Mouse (Mus musculus) liver, embryonic 11.5 days (tissue): Measurements from ENCODE around the gene Zdhhc12. TPM values are rescaled to one million over a fixed set of nuclear protein-coding genes. Genes with fewer than 3 reads are reported as not detected.
"Not testable (repeated sequence)": the region's sequence is repeated elsewhere in the genome, so short reads cannot be mapped to it uniquely, and the experiment has no call there.

Experiments used
- ATAC-seq: fragments of 200-750 bp; cut with Nextera tagmentation; replicated peaks from 2 replicates; pipeline ENCODE4 v1.8.0; 2017; ENCODE audit warnings: moderate number of reproducible peaks, mild to moderate bottlenecking, moderate TSS enrichment, moderate library complexity; ENCODE audit not compliant: low FRiP score
- DNase-seq: peaks from one replicate; pipeline ENCODE4 v3.0.0-alpha.2; 2017; ENCODE audit warnings: low spot score
- H3K27ac ChIP-seq: fragments of 300-500 bp; sonication (generic); 2 replicates; pipeline ENCODE4 v1.5.1; 2014; ENCODE audit warnings: mild to moderate bottlenecking, low read depth, low read length, control low read depth
- H3K27me3 ChIP-seq: fragments of 300-500 bp; sonication (generic); replicated peaks from 2 replicates; pipeline ENCODE4 v1.6.1; 2014; ENCODE audit warnings: low read length, mixed read lengths; ENCODE audit not compliant: control insufficient read depth, insufficient read depth
- H3K36me3 ChIP-seq: fragments of 300-500 bp; sonication (generic); 2 replicates; pipeline ENCODE4 v1.6.1; 2014; ENCODE audit warnings: mild to moderate bottlenecking, low read length, moderate library complexity, mixed read lengths; ENCODE audit not compliant: control insufficient read depth, insufficient read depth
- H3K4me1 ChIP-seq: fragments of 300-500 bp; sonication (generic); replicated peaks from 2 replicates; pipeline ENCODE4 v1.6.1; 2014; ENCODE audit warnings: low read length, mixed read lengths; ENCODE audit not compliant: control insufficient read depth, insufficient read depth
- H3K4me2 ChIP-seq: fragments of 300-500 bp; sonication (generic); 2 replicates; pipeline ENCODE4 v1.6.1; 2014; ENCODE audit warnings: mild to moderate bottlenecking, control low read depth, moderate library complexity
- H3K4me3 ChIP-seq: fragments of 300-500 bp; sonication (generic); 2 replicates; pipeline ENCODE4 v1.5.1; 2014; ENCODE audit warnings: low read depth, low read length, control low read depth
- H3K9ac ChIP-seq: fragments of 300-500 bp; sonication (generic); 2 replicates; pipeline ENCODE4 v1.6.1; 2014; ENCODE audit warnings: low read depth, low read length, control low read depth
- H3K9me3 ChIP-seq: fragments of 300-500 bp; sonication (generic); 2 replicates; pipeline ENCODE4 v1.6.1; 2016; ENCODE audit warnings: low read length, inconsistent platforms, mixed read lengths; ENCODE audit not compliant: control insufficient read depth
- WGBS: fragments of 180-500 bp; shearing (Covaris S2); extraction: QIAGEN DNeasy Blood & Tissue Kit; methylation state at CpG from one replicate; pipeline ENCODE4 v1.1.7; 2014; 5-methylcytosine and 5-hydroxymethylcytosine counted together
- polyA plus RNA-seq: library from polyadenylated mRNA; unstranded; fragments of >200 nt; fragmentation: Nextera tagmentation; extraction: Ambion mirVana; gene quantifications from 2 replicates; pipeline ENCODE4 v1.2.1, GENCODE M21; 2014

The Zdhhc12 gene
- polyA plus RNA-seq, 1 experiment from 2014 or later = 53.7 TPM

- WGBS = 7% methylated on average over 3 of the region's 3 CpGs
- H3K36me3 ChIP-seq = peaks cover 10% of the 10 kb centered on the region; the same call in 1 of the 2 replicates
- DNase-seq = no peak
- H3K9me3 ChIP-seq = no peaks in the 10 kb centered on the region
- peak overlapping the region; percentile 98 for H3K4me2 ChIP-seq
- no peaks in the 10 kb centered on the region for H3K27me3 ChIP-seq
- H3K4me1 ChIP-seq = peaks cover 33% of the 10 kb centered on the region
- H3K4me3 ChIP-seq = peak overlapping the region; percentile 79
- peak overlapping the region; percentile 94 for H3K9ac ChIP-seq
- peak overlapping the region; percentile 95 for H3K27ac ChIP-seq
- ATAC-seq = no peak
Observed at GRCm38 (mm10) chr2:30063791-30064190, 29.7 kb downstream of the Zdhhc12 start.

GRCm38 (mm10) chr2:30063235-30063634, 30.2 kb downstream of the Zdhhc12 start:
- no peaks in the 10 kb centered on the region for H3K27me3 ChIP-seq
- H3K4me2 ChIP-seq = peak overlapping the region; percentile 98
- no peaks in the 10 kb centered on the region for H3K9me3 ChIP-seq
- DNase-seq = no peak
- peak overlapping the region; percentile 79 for H3K4me3 ChIP-seq
- peak overlapping the region; percentile 94 for H3K9ac ChIP-seq
- H3K4me1 ChIP-seq = peaks cover 29% of the 10 kb centered on the region
- ATAC-seq = no peak
- H3K27ac ChIP-seq = peak overlapping the region; percentile 95
- H3K36me3 ChIP-seq = peaks cover 5% of the 10 kb centered on the region; the same call in 1 of the 2 replicates
- WGBS = 3% methylated on average over 8 of the region's 8 CpGs

- Histone ChIP-seq H3K9me3 (no peaks in the 10 kb centered on the region), H3K4me2 (peak overlapping the region; percentile 98), H3K27me3 (no peaks in the 10 kb centered on the region), H3K27ac (peak overlapping the region; percentile 95), H3K4me3 (peak overlapping the region; percentile 79), H3K9ac (peak overlapping the region; percentile 94), H3K36me3 (no peaks in the 10 kb centered on the region), H3K4me1 (peaks cover 28% of the 10 kb centered on the region)
- peak; percentile 33; the same call in 1 of the 2 replicates for ATAC-seq
- peak; percentile 89 for DNase-seq
- WGBS = 0% methylated on average over 40 of the region's 40 CpGs
Observed at GRCm38 (mm10) chr2:30062249-30063093, 31.0 kb downstream of the Zdhhc12 start.

GRCm38 (mm10) chr2:30061215-30062166, 32.0 kb downstream of the Zdhhc12 start:
- Histone ChIP-seq H3K36me3 (no peaks in the 10 kb centered on the region), H3K27me3 (no peaks in the 10 kb centered on the region), H3K27ac (peak overlapping the region; percentile 95), H3K4me2 (peak overlapping the region; percentile 98), H3K4me1 (peaks cover 33% of the 10 kb centered on the region), H3K4me3 (peak overlapping the region; percentile 79), H3K9me3 (no peaks in the 10 kb centered on the region), H3K9ac (peak overlapping the region; percentile 94)
- WGBS = 6% methylated on average over 37 of the region's 37 CpGs
- ATAC-seq (peak; percentile 9; the same call in 1 of the 2 replicates), DNase-seq (peak; percentile 87)

GRCm38 (mm10) chr2:30058418-30058817, 35.0 kb downstream of the Zdhhc12 start:
- no peak overlapping the region for H3K4me3 ChIP-seq
- no peak overlapping the region for H3K4me2 ChIP-seq
- H3K9me3 ChIP-seq = no peaks in the 10 kb centered on the region
- no peaks in the 10 kb centered on the region for H3K27me3 ChIP-seq
- peaks cover 17% of the 10 kb centered on the region for H3K4me1 ChIP-seq
- ATAC-seq = no peak
- H3K27ac ChIP-seq = no peak overlapping the region
- 67% methylated on average over 5 of the region's 5 CpGs for WGBS
- H3K9ac ChIP-seq = no peak overlapping the region
- no peaks in the 10 kb centered on the region for H3K36me3 ChIP-seq
- DNase-seq = no peak

GRCm38 (mm10) chr2:30057223-30057904, 36.1 kb downstream of the Zdhhc12 start, which contains the start of gene Set:
Set (plus strand) TSS chr2:30057378.
- Histone ChIP-seq H3K27me3 (no peaks in the 10 kb centered on the region), H3K4me1 (peaks cover 15% of the 10 kb centered on the region), H3K27ac (no peak within 1 kb of the TSS), H3K4me3 (no peak within 1 kb of the TSS), H3K36me3 (no peaks in the 10 kb centered on the region), H3K4me2 (no peak within 1 kb of the TSS), H3K9ac (no peak within 1 kb of the TSS), H3K9me3 (no peaks in the 10 kb centered on the region)
- peak; percentile 62 for ATAC-seq
- 43% methylated on average over 12 of the region's 12 CpGs for WGBS
- DNase-seq = no peak

- Histone ChIP-seq H3K27me3 (no peaks in the 10 kb centered on the region), H3K9ac (no peak overlapping the region), H3K36me3 (no peaks in the 10 kb centered on the region), H3K27ac (no peak overlapping the region), H3K9me3 (no peaks in the 10 kb centered on the region), H3K4me2 (no peak overlapping the region), H3K4me3 (no peak overlapping the region), H3K4me1 (peaks cover 15% of the 10 kb centered on the region)
- ATAC-seq = no peak
- 80% methylated on average over 3 of the region's 3 CpGs for whole genome bisulfite sequencing
- no peak for DNase-seq
Observed at GRCm38 (mm10) chr2:30056736-30057135, 36.7 kb downstream of the Zdhhc12 start.

- not testable (repeated sequence) for H3K27me3 ChIP-seq, DNase-seq, H3K4me3 ChIP-seq, H3K9me3 ChIP-seq, H3K36me3 ChIP-seq, H3K4me1 ChIP-seq, ATAC-seq, H3K9ac ChIP-seq, H3K27ac ChIP-seq, H3K4me2 ChIP-seq
- WGBS = 91% methylated on average over 3 of the region's 3 CpGs
Observed at GRCm38 (mm10) chr2:30055310-30055709, 38.1 kb downstream of the Zdhhc12 start.
